Comparison of ENCODE assay signal across 14 mouse cellular contexts in the genomic region with DNA sequence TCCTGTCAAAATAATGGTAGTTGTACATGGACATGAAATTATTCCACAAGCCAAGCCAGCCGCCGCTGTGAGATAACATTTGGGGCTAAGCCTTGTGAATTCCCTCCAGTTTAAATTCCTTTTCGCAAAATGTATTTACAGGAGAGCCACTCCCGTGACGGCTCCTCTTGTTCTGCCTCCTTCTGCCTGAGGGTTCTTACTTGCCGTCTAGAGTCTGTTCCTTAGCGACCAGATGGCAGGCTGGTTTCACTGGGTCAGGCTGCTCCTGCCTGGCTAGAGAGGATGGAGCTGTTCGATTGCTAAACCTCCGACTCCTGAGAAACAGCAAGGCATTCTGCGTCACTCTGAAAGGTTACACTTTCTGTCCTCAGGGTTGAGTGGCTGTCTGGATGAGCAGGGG. TPM values are rescaled to one million over a fixed set of nuclear protein-coding genes. Genes with fewer than 3 reads are reported as not detected.
DNase-seq lines count a peak whose midpoint lies in the region; ATAC-seq lines count a peak whose summit lies in the region.
"Had no signal": no experiment of that assay in that cellular context is flagged by ENCODE, and none has a peak within 500 bp of the region (broad histone marks: within the 10 kb centered on the region; RNA-seq: fewer than 3 reads in every experiment).

No protein-coding gene starts in this region.

- DNase-seq in left cerebral cortex, postnatal 4 days = peak; percentile 10
- DNase-seq in left cerebral cortex, adult 11 months (ENCODE audit: low spot score) = no peak
- peak; percentile 79 for DNase-seq in brain, adult 2 months (ENCODE audit: low read depth, low spot score)
- DNase-seq in embryonic facial prominence, embryonic 10.5 days (ENCODE audit: low spot score) = peak; percentile 29
- DNase-seq in right cerebral cortex, postnatal 36 days (ENCODE audit: low spot score in 2 of 2) = no peak
- DNase-seq: adrenal gland, adult 2 months; kidney, adult 8-10 months; layer of hippocampus, adult 9-11 months; liver, embryonic 13.5 days had no signal

- no peaks in the 10 kb centered on the region for H3K36me3 ChIP-seq in forebrain, embryonic 12.5 days (replicated peaks)
- H3K36me3 ChIP-seq in forebrain, embryonic 13.5 days (ENCODE audit: poor library complexity, severe bottlenecking) = no peaks in the 10 kb centered on the region
- no peaks in the 10 kb centered on the region for H3K36me3 ChIP-seq in embryonic facial prominence, embryonic 10.5 days (replicated peaks)
- H3K36me3 ChIP-seq: liver, embryonic 13.5 days had no signal

- intact Hi-C loops in left cerebral cortex, postnatal 4 days (cut with DNase I) = no loop called here

- H3K9me3 ChIP-seq in forebrain, embryonic 12.5 days = no peaks in the 10 kb centered on the region
- no peaks in the 10 kb centered on the region for H3K9me3 ChIP-seq in forebrain, embryonic 13.5 days (replicated peaks)
- no peaks in the 10 kb centered on the region for H3K9me3 ChIP-seq in embryonic facial prominence, embryonic 10.5 days
- H3K9me3 ChIP-seq: liver, embryonic 13.5 days had no signal

- 0 out of 2 replicates have a peak, but pooled peaks have one; percentile 34 for ATAC-seq in forebrain, embryonic 12.5 days (ENCODE audit: low FRiP score)
- no peak for ATAC-seq in forebrain, embryonic 13.5 days
- ATAC-seq in erythroblast, adult 5-6 weeks (replicated peaks; ENCODE audit: low FRiP score, poor library complexity, severe bottlenecking) = no peak

- H3K9ac ChIP-seq in forebrain, embryonic 12.5 days = no peak overlapping the region
- no peak overlapping the region for H3K9ac ChIP-seq in forebrain, embryonic 13.5 days
- H3K9ac ChIP-seq: liver, embryonic 13.5 days had no signal

- no peaks in the 10 kb centered on the region for H3K4me1 ChIP-seq in forebrain, embryonic 12.5 days
- H3K4me1 ChIP-seq in forebrain, embryonic 13.5 days = no peaks in the 10 kb centered on the region
- H3K4me1 ChIP-seq in embryonic facial prominence, embryonic 10.5 days = peaks cover 8% of the 10 kb centered on the region
- H3K4me1 ChIP-seq: liver, embryonic 13.5 days had no signal

- 0 out of 2 replicates have a peak, but pooled peaks cover 3% of the 10 kb centered on the region for H3K27me3 ChIP-seq in forebrain, embryonic 12.5 days
- no peaks in the 10 kb centered on the region for H3K27me3 ChIP-seq in forebrain, embryonic 13.5 days
- H3K27me3 ChIP-seq in embryonic facial prominence, embryonic 10.5 days (replicated peaks; ENCODE audit: low read depth, poor library complexity, severe bottlenecking) = no peaks in the 10 kb centered on the region

- H3K4me2 ChIP-seq in forebrain, embryonic 12.5 days = no peak overlapping the region
- H3K4me2 ChIP-seq in forebrain, embryonic 13.5 days = no peak overlapping the region
- H3K4me2 ChIP-seq: liver, embryonic 13.5 days had no signal

- 61% methylated on average over 10 of the region's 10 CpGs for WGBS in forebrain, embryonic 12.5 days
- 59% methylated on average over 10 of the region's 10 CpGs for WGBS in forebrain, embryonic 13.5 days
- 38% methylated on average over 10 of the region's 10 CpGs for WGBS in embryonic facial prominence, embryonic 10.5 days

- H3K27ac ChIP-seq in forebrain, embryonic 12.5 days = no peak overlapping the region
- no peak overlapping the region for H3K27ac ChIP-seq in forebrain, embryonic 13.5 days
- peak overlapping the region; percentile 8; the same call in 1 of the 2 replicates for H3K27ac ChIP-seq in embryonic facial prominence, embryonic 10.5 days (replicated peaks)
- H3K27ac ChIP-seq: liver, embryonic 13.5 days had no signal

- no peak overlapping the region for H3K4me3 ChIP-seq in forebrain, embryonic 12.5 days (replicated peaks)
- no peak overlapping the region for H3K4me3 ChIP-seq in forebrain, embryonic 13.5 days
- no peak overlapping the region; the same call in 1 of the 2 replicates for H3K4me3 ChIP-seq in embryonic facial prominence, embryonic 10.5 days
- H3K4me3 ChIP-seq: liver, embryonic 13.5 days had no signal

RNA-seq across cellular contexts. Expression of a gene that starts 6.6 kb away (rescaled TPM):
- polyA plus RNA-seq in forebrain, embryonic 12.5 days (2016; fragmentation: Nextera tagmentation; extraction: Ambion mirVana) = 13.8 and 15.5 TPM in 2 replicates
- 16.0 and 16.3 TPM in 2 replicates for polyA plus RNA-seq in forebrain, embryonic 13.5 days (2015; fragmentation: Nextera tagmentation; extraction: Ambion mirVana)
- total RNA-seq in left cerebral cortex, postnatal 4 days (2021) = 10 to 100 TPM; 24.4 to 26.5 TPM
- polyA plus RNA-seq in embryonic facial prominence, embryonic 10.5 days (2016; fragmentation: Nextera tagmentation; extraction: Ambion mirVana) = 13.6 and 16.5 TPM in 2 replicates
- total RNA-seq in erythroblast, adult 5-6 weeks (2015; ENCODE audit: low replicate concordance) = 2.9 TPM in 1 of 2 replicates, not detected in the other
- 2.1 TPM in 1 of 2 replicates, not detected in the other for total RNA-seq in erythroblast, adult 5-6 weeks (2017; ENCODE audit: low replicate concordance)

RNA-seq across cellular contexts. Expression of a gene that starts 21.0 kb away (rescaled TPM):
- polyA plus RNA-seq in forebrain, embryonic 12.5 days (2016; fragmentation: Nextera tagmentation; extraction: Ambion mirVana) = 112 and 121 TPM in 2 replicates
- polyA plus RNA-seq in forebrain, embryonic 13.5 days (2015; fragmentation: Nextera tagmentation; extraction: Ambion mirVana) = 143 and 157 TPM in 2 replicates
- total RNA-seq in left cerebral cortex, postnatal 4 days (2021) = 100 to 1,000 TPM; 453 to 459 TPM
- 31.9 and 34.3 TPM in 2 replicates for polyA plus RNA-seq in embryonic facial prominence, embryonic 10.5 days (2016; fragmentation: Nextera tagmentation; extraction: Ambion mirVana)
- not detected in 2 replicates for total RNA-seq in erythroblast, adult 5-6 weeks (2015; ENCODE audit: low replicate concordance)
- total RNA-seq in erythroblast, adult 5-6 weeks (2017; ENCODE audit: low replicate concordance) = not detected in 2 replicates
- total RNA-seq: common myeloid progenitor, adult 5-6 weeks had no signal

RNA-seq across cellular contexts. Expression of a gene that starts 51.7 kb away (rescaled TPM):
- 65.0 and 81.2 TPM in 2 replicates for polyA plus RNA-seq in forebrain, embryonic 12.5 days (2016; fragmentation: Nextera tagmentation; extraction: Ambion mirVana)
- 89.4 and 106 TPM in 2 replicates for polyA plus RNA-seq in forebrain, embryonic 13.5 days (2015; fragmentation: Nextera tagmentation; extraction: Ambion mirVana)
- 100 to 1,000 TPM; 183 to 193 TPM for total RNA-seq in left cerebral cortex, postnatal 4 days (2021)
- 9.9 and 10.0 TPM in 2 replicates for polyA plus RNA-seq in embryonic facial prominence, embryonic 10.5 days (2016; fragmentation: Nextera tagmentation; extraction: Ambion mirVana)
- total RNA-seq in erythroblast, adult 5-6 weeks (2015; ENCODE audit: low replicate concordance) = not detected in 2 replicates
- total RNA-seq in erythroblast, adult 5-6 weeks (2017; ENCODE audit: low replicate concordance) = 0.84 TPM in 1 of 2 replicates, not detected in the other
- total RNA-seq: common myeloid progenitor, adult 5-6 weeks had no signal
- polyA plus RNA-seq: C2C12 had no signal

Comparison
In these comparisons a context has a peak if more than half of its experiments do, and no peak if none do; other contexts are left out.
1. DNase-seq: peak in left cerebral cortex, postnatal 4 days (single experiment), brain, adult 2 months (single experiment) and embryonic facial prominence, embryonic 10.5 days (single experiment); none in left cerebral cortex, adult 11 months (single experiment) and right cerebral cortex, postnatal 36 days (0 of 2).